Mouse (Mus musculus) heart, embryonic 10.5 days (tissue): Measurements from ENCODE around the gene Gnptab. TPM values are rescaled to one million over a fixed set of nuclear protein-coding genes. Genes with fewer than 3 reads are reported as not detected.

Experiments
- DNase-seq: peaks from one replicate; pipeline ENCODE4 v3.0.0-alpha.2; 2017; ENCODE audit warnings: low spot score
- H3K27ac ChIP-seq: fragments of 300-500 bp; sonication (generic); 2 replicates; pipeline ENCODE4 v1.5.1; 2016; ENCODE audit warnings: mild to moderate bottlenecking
- H3K27me3 ChIP-seq: fragments of 300-500 bp; sonication (generic); 2 replicates; pipeline ENCODE4 v1.6.1; 2016; ENCODE audit warnings: mild to moderate bottlenecking; ENCODE audit not compliant: poor library complexity, insufficient read depth, severe bottlenecking
- H3K36me3 ChIP-seq: fragments of 300-500 bp; sonication (generic); 2 replicates; pipeline ENCODE4 v1.6.1; 2016; ENCODE audit warnings: mild to moderate bottlenecking, moderate library complexity
- H3K4me1 ChIP-seq: fragments of 300-500 bp; sonication (generic); 2 replicates; pipeline ENCODE4 v1.6.1; 2016; ENCODE audit warnings: mild to moderate bottlenecking
- H3K4me3 ChIP-seq: fragments of 300-500 bp; sonication (generic); 2 replicates; pipeline ENCODE4 v1.5.1; 2016; ENCODE audit warnings: mild to moderate bottlenecking, moderate library complexity
- H3K9me3 ChIP-seq: fragments of 300-500 bp; sonication (generic); 2 replicates; pipeline ENCODE4 v1.6.1; 2016; ENCODE audit warnings: mild to moderate bottlenecking, moderate library complexity
- WGBS: fragments of 180-500 bp; shearing (Covaris S2); methylation state at CpG from one replicate; pipeline ENCODE4 v1.1.7; 2016; 5-methylcytosine and 5-hydroxymethylcytosine counted together
- polyA plus RNA-seq: library from polyadenylated mRNA; unstranded; fragments of >200 nt; fragmentation: Nextera tagmentation; extraction: Ambion mirVana; gene quantifications from 2 replicates; pipeline ENCODE4 v1.2.1, GENCODE M21; 2016

Gnptab gene
- polyA plus RNA-seq, result 8.2 and 8.8 TPM in 2 replicates

- no peaks in the 10 kb centered on the region for H3K9me3 ChIP-seq
- under 1% methylated on average over 87 of the region's 87 CpGs for WGBS
- H3K27me3 ChIP-seq, result no peaks in the 10 kb centered on the region
- H3K4me3 ChIP-seq, result peak within 1 kb of the TSS; percentile 87
- H3K4me1 ChIP-seq, result peaks cover 28% of the 10 kb centered on the region
- peak; percentile 82 for DNase-seq
- peak within 1 kb of the TSS; percentile 91 for H3K27ac ChIP-seq
- H3K36me3 ChIP-seq, result no peaks in the 10 kb centered on the region
Observed at GRCm38 (mm10) chr10:88379013-88379885, at the start of gene Gnptab, which contains the start of gene Dram1. Gnptab (plus strand) TSS chr10:88379132. Dram1 (minus strand) TSS chr10:88379080.

- no peak for DNase-seq
- H3K4me1 ChIP-seq, result no peaks in the 10 kb centered on the region
- no peaks in the 10 kb centered on the region for H3K27me3 ChIP-seq
- H3K9me3 ChIP-seq, result no peaks in the 10 kb centered on the region
- 39% methylated on average over 5 of the region's 5 CpGs for WGBS
- no peak overlapping the region for H3K27ac ChIP-seq
- H3K4me3 ChIP-seq, result no peak overlapping the region
- no peaks in the 10 kb centered on the region for H3K36me3 ChIP-seq
Observed at GRCm38 (mm10) chr10:88330695-88331094, 48.2 kb upstream of the Gnptab start.

DNA sequence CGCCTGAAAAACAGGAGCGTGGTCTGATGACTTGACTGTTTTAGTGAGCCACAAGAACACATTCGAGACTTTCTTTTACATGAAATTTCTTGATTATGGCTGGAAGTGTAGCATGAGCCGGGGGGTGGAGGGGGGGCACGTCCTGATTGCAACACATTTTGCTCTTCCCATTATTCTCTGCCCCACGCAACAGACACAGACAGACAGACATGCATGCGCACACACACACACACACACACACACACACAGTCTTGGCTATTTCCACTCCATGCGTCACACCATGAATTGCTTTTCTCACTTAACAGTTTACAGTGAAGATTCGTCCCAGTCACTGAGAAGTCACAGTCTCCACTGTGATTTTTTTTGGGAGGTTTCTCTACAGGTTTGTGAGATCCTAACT, 38.3 kb upstream of the Gnptab start:
- H3K4me1 ChIP-seq, result no peaks in the 10 kb centered on the region
- WGBS, result 86% methylated on average over 9 of the region's 9 CpGs
- H3K27ac ChIP-seq, result no peak overlapping the region
- H3K9me3 ChIP-seq, result no peaks in the 10 kb centered on the region
- H3K27me3 ChIP-seq, result no peaks in the 10 kb centered on the region
- DNase-seq, result no peak
- H3K4me3 ChIP-seq, result no peak overlapping the region
- no peaks in the 10 kb centered on the region for H3K36me3 ChIP-seq

GRCm38 (mm10) chr10:88341368-88341767, 37.6 kb upstream of the Gnptab start:
- 84% methylated on average over 6 of the region's 6 CpGs for WGBS
- no peak overlapping the region for H3K4me3 ChIP-seq
- H3K27ac ChIP-seq, result no peak overlapping the region

GRCm38 (mm10) chr10:88345899-88346401, 33.0 kb upstream of the Gnptab start:
- Histone ChIP-seq H3K27ac (no peak overlapping the region), H3K36me3 (no peaks in the 10 kb centered on the region), H3K4me1 (no peaks in the 10 kb centered on the region), H3K4me3 (no peak overlapping the region), H3K27me3 (no peaks in the 10 kb centered on the region), H3K9me3 (no peaks in the 10 kb centered on the region)
- DNase-seq, result peak; percentile 60
- WGBS, result 53% methylated on average over 11 of the region's 11 CpGs

More at GRCm38 (mm10) chr10:88341368-88341767, 37.6 kb upstream of the Gnptab start:
- H3K27me3 ChIP-seq, result no peaks in the 10 kb centered on the region
- H3K36me3 ChIP-seq, result no peaks in the 10 kb centered on the region
- H3K4me1 ChIP-seq, result no peaks in the 10 kb centered on the region
- no peaks in the 10 kb centered on the region for H3K9me3 ChIP-seq
- no peak for DNase-seq

DNA sequence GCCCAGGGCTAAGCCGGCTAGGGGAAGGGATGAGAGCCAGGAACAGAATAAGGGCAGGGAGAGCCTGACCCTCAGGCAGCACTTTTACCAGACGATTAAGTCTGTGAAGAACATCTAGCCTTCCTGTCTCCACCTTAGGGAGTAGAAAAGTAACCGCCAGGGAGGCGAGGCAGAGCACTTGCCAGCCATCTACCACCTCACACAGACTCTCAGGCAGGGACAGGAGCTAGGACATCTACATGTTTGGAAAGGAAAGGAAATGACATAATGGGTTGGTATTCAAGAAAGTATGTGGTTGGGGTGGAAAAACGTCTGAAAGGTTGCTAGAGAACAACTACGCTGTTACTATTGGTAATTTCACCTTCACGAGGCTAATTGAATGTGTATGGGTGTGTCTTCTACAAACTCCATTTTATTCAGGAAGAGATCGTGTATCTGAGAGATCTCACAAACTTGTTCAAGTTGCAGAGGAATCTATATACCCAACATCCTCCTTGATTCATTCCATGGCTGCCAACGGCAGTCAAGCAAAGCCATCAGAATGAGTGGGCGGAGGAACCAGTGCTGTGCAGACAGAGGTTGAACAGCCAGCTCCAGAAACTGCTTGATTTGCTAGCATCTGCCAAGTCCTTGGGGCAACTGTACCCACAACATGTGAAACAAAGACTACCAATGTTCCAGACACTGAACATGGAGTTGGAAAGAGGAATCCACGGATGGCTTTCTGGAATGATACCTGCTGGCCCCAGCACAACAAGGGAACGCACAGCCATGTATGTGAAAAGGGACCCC, 32.3 kb upstream of the Gnptab start:
- Histone ChIP-seq H3K4me1 (no peaks in the 10 kb centered on the region), H3K9me3 (no peaks in the 10 kb centered on the region), H3K4me3 (no peak overlapping the region), H3K27ac (no peak overlapping the region), H3K36me3 (no peaks in the 10 kb centered on the region), H3K27me3 (no peaks in the 10 kb centered on the region)
- peak; percentile 58 for DNase-seq
- WGBS, result 70% methylated on average over 12 of the region's 12 CpGs

DNA sequence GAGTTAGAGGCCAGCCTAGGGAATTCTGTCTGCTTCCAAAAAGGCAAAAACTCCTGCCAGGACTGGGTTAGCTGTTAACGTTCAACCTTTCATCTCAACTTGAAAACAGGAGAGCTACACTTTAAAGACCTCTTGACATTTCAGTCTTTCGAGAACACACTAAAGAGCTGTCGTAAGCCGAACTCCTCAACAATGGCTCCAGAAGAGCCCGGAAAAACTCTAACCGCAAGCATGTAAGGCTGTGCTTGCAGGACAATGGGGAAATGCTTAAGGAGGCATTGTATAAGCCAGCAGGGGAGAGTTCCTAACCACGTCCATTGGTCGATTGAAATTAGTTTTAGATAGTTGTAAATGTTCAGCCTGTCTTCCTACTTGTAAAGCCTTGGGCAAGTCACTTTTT, 29.1 kb upstream of the Gnptab start:
- Histone ChIP-seq H3K4me3 (no peak overlapping the region), H3K27ac (no peak overlapping the region), H3K4me1 (no peaks in the 10 kb centered on the region), H3K27me3 (peaks cover under 1% of the 10 kb centered on the region; the same call in 1 of the 2 replicates), H3K36me3 (no peaks in the 10 kb centered on the region), H3K9me3 (no peaks in the 10 kb centered on the region)
- 44% methylated on average over 8 of the region's 8 CpGs for WGBS
- DNase-seq, result no peak

GRCm38 (mm10) chr10:88350687-88351086, 28.2 kb upstream of the Gnptab start:
- H3K4me1 ChIP-seq, result no peaks in the 10 kb centered on the region
- no peaks in the 10 kb centered on the region for H3K36me3 ChIP-seq
- H3K4me3 ChIP-seq, result no peak overlapping the region
- H3K27ac ChIP-seq, result no peak overlapping the region
- no peaks in the 10 kb centered on the region for H3K9me3 ChIP-seq
- peaks cover 9% of the 10 kb centered on the region; the same call in 1 of the 2 replicates for H3K27me3 ChIP-seq
- no peak for DNase-seq
- 67% methylated on average over 2 of the region's 2 CpGs for WGBS

GRCm38 (mm10) chr10:88351411-88352103, 27.4 kb upstream of the Gnptab start:
- WGBS, result 50% methylated on average over 5 of the region's 5 CpGs
- no peaks in the 10 kb centered on the region for H3K36me3 ChIP-seq
- peaks cover 2% of the 10 kb centered on the region; the same call in 1 of the 2 replicates for H3K4me1 ChIP-seq
- H3K9me3 ChIP-seq, result no peaks in the 10 kb centered on the region
- peaks cover 18% of the 10 kb centered on the region for H3K27me3 ChIP-seq
- H3K27ac ChIP-seq, result no peak overlapping the region
- no peak overlapping the region for H3K4me3 ChIP-seq
- no peak for DNase-seq

DNA sequence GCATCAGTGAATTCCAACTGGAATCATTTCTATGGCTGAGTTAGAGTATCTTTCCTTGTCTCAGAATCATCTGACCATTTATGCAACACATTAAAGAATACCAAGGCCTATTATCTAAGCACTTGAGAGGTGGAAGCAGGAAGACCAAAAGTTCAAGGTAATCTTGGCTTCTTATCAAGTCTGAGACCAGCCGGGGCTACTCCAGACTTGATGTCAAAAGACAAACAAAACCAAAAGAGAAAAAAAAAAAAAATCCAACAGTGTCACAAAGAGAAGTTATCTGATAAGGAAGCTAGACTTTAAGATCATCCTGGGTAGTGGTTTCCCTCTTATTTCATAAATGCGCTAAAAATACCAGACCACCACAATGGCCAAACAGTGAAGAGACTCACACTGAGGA, 26.4 kb upstream of the Gnptab start:
- no peak for DNase-seq
- peaks cover 28% of the 10 kb centered on the region for H3K27me3 ChIP-seq
- H3K9me3 ChIP-seq, result no peaks in the 10 kb centered on the region
- peaks cover 11% of the 10 kb centered on the region for H3K4me1 ChIP-seq
- no peaks in the 10 kb centered on the region for H3K36me3 ChIP-seq
- no peak overlapping the region for H3K27ac ChIP-seq
- H3K4me3 ChIP-seq, result no peak overlapping the region
- WGBS, result 78% methylated on average over 2 of the region's 2 CpGs

DNA sequence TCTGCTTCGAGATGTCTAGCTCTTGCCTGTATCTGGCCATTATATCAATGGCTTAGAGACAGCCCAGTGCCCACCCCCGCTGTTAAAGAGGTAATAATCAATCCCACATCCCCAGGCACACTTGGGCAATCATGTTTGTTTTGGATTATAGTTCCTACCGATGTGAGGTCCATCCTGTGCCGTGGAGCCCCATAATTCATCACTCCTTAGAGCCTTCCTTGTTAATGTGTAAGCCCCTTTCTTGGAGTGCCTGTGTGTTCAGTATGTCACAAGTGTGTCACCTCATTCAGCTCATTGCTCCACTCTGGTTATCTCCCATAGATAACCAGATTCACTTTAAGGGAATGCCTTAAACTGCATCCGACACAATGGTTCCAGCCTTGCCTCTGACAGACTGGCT, 24.3 kb upstream of the Gnptab start:
- Histone ChIP-seq H3K27ac (no peak overlapping the region), H3K36me3 (no peaks in the 10 kb centered on the region), H3K27me3 (peaks cover 31% of the 10 kb centered on the region), H3K4me3 (no peak overlapping the region), H3K9me3 (no peaks in the 10 kb centered on the region), H3K4me1 (peaks cover 11% of the 10 kb centered on the region)
- no peak for DNase-seq
- WGBS, result 70% methylated on average over 5 of the region's 5 CpGs

DNA sequence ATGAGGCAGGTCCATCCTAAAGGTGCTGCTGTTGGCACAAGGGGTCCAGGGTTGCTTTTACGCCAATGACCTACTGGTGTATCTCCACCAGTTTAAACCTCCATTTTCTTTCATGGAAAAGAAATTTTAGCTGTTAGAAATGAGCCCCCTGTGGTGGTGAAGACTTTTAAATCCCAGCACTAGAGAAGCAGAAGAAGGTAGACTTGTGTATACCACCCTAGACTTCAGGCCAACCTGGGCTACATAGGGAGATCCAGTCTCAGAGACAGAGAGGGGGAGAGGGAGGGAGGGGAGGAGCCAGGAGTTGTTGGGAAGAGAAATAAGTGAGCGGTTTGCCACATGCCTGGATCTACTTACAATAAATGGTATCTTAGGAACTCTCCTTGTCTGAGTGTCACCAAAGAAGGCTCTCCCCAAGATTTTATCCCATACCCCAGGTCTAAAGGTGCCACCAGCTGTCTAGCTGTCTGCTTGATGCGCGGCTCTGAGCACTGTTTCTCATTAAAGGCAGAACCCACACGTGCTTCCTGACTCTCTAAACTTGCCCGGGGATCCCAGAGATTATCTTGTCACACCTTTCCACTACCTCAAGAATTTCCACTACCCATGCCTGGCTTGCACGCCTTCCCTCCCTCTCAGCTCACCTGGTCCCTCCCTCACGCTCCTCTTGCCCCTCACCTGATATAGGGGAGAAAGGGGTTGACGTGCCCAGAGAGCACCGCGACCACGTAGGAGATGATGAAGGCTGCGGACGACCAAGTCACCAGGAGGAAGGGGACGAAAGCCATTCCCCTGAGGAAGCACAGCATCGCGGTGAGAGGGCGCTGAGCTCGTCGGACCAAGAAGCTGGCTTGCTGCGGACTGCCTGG, 22.6 kb upstream of the Gnptab start:
- no peak for DNase-seq
- Histone ChIP-seq H3K4me3 (peak overlapping the region; percentile 73), H3K27ac (peak overlapping the region; percentile 83), H3K4me1 (peaks cover 11% of the 10 kb centered on the region), H3K36me3 (no peaks in the 10 kb centered on the region), H3K9me3 (no peaks in the 10 kb centered on the region), H3K27me3 (peaks cover 31% of the 10 kb centered on the region)
- WGBS, result 7% methylated on average over 21 of the region's 21 CpGs
